In genomic region chr1:102644379-102644778, GRCm38 (mm10) we compare ENCODE assay signal across 19 mouse cellular contexts.
"Had no signal": no experiment of that assay in that cellular context is flagged by ENCODE, and none has a peak within 500 bp of the region (broad histone marks: within the 10 kb centered on the region; RNA-seq: fewer than 3 reads in every experiment).

No protein-coding gene starts in this region.

- H3K27me3 ChIP-seq: midbrain, embryonic 12.5 days; neural tube, embryonic 13.5 days; neural tube, embryonic 15.5 days; stomach, embryonic 15.5 days had no signal

- H3K9me3 ChIP-seq: midbrain, embryonic 10.5 days; midbrain, embryonic 12.5 days; neural tube, embryonic 13.5 days; neural tube, embryonic 15.5 days; stomach, embryonic 15.5 days had no signal

- H3K27ac ChIP-seq: midbrain, embryonic 10.5 days; midbrain, embryonic 12.5 days; neural tube, embryonic 13.5 days; neural tube, embryonic 15.5 days; stomach, embryonic 15.5 days; stomach, postnatal 0 days had no signal

- H3K4me3 ChIP-seq: midbrain, embryonic 10.5 days; midbrain, embryonic 12.5 days; myocyte; neural tube, embryonic 13.5 days; neural tube, embryonic 15.5 days; stomach, embryonic 15.5 days had no signal

- DNase-seq: lung, adult 18-20 months; lung, embryonic 14.5 days; lung, postnatal 10 days; lung, postnatal 4 days; midbrain, embryonic 14.5 days; retina, postnatal 1 day; right cerebral cortex, adult 18-20 months; right cerebral cortex, postnatal 14 days; thymus, adult 2 months; thymus, postnatal 25 days; thymus, postnatal 4 days had no signal

- H3K9ac ChIP-seq: lung, embryonic 14.5 days; midbrain, embryonic 12.5 days; neural tube, embryonic 13.5 days; neural tube, embryonic 15.5 days; stomach, embryonic 15.5 days had no signal

- H3K4me2 ChIP-seq: lung, embryonic 14.5 days; midbrain, embryonic 12.5 days; neural tube, embryonic 13.5 days; neural tube, embryonic 15.5 days; stomach, embryonic 15.5 days had no signal

- H3K36me3 ChIP-seq: midbrain, embryonic 10.5 days; midbrain, embryonic 12.5 days; neural tube, embryonic 13.5 days; neural tube, embryonic 15.5 days; stomach, embryonic 15.5 days had no signal

- ATAC-seq: midbrain, embryonic 16.5 days had no signal

- H3K4me1 ChIP-seq: midbrain, embryonic 10.5 days; midbrain, embryonic 12.5 days; neural tube, embryonic 13.5 days; neural tube, embryonic 15.5 days; stomach, embryonic 15.5 days had no signal
